Mouse (Mus musculus): ENCODE measurements around the gene Kbtbd6. TPM values are rescaled to one million over a fixed set of nuclear protein-coding genes. Genes with fewer than 3 reads are reported as not detected.

Gene Kbtbd6
- polyA plus RNA-seq, 1 experiment from 2014 or later, result 6.1 TPM

DNA sequence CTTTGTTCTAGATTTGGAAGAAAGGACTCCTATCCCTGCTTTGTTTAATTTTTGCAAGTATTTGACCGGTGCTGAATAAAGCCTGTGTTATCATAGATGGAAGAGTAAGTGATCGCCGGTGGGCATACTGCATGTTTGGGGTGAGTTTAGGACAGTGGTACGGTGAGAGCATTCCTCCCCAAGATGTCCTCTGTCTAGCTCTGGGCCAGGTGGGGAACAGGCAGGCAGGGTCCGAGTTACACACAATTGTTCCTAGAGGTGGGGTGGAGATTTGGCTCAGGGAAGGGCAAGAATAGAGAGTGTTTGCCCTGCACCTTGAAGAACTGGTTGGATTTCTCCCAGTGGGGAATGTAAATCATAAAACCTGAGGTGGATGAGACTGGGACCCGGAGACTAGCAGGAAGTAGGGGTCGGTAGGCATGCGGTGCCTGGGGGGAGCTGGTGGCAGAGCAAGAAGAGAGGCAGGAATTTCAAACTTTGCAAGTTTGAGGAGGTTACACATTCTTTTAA is 32.0 kb downstream of the Kbtbd6 start:
- Histone ChIP-seq H3K36me3 (replicated peaks) (peaks cover 9% of the 10 kb centered on the region), H3K9me3 (no peaks in the 10 kb centered on the region), H3K4me1 (peaks cover 57% of the 10 kb centered on the region), H3K4me3 (peak overlapping the region; percentile 93; the same call in 1 of the 2 replicates), H3K27ac (replicated peaks) (peak overlapping the region; percentile 100; the same call in 1 of the 2 replicates), H3K27me3 (replicated peaks; ENCODE audit: low read depth, poor library complexity, severe bottlenecking) (no peaks in the 10 kb centered on the region; the same call in 1 of the 2 replicates)
- 63% methylated on average over 8 of the region's 8 CpGs for WGBS
- DNase-seq (ENCODE audit: low spot score), result no peak

DNA sequence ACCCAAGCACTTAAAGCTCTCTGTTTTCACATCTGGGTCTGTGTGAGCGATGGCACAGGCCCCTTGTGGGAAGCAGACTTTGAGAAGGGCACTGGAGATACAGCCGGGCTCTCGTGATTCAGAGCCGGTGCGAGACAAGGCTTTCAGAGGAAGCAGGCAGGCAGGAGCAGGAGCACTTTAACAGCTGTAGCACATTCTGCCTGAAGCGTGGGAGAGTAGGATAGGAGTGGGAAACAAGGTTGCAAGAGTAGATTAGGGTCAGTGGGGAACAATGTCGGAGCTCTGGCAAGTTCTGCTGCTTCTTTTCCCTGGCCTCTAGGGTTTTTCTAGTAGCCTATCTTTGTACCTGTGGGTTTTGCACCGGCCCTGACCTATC is 35.0 kb downstream of the Kbtbd6 start:
- 19% methylated on average over 8 of the region's 8 CpGs for WGBS
- peak overlapping the region; percentile 52 for H3K4me3 ChIP-seq
- no peak for DNase-seq (ENCODE audit: low spot score)

DNA sequence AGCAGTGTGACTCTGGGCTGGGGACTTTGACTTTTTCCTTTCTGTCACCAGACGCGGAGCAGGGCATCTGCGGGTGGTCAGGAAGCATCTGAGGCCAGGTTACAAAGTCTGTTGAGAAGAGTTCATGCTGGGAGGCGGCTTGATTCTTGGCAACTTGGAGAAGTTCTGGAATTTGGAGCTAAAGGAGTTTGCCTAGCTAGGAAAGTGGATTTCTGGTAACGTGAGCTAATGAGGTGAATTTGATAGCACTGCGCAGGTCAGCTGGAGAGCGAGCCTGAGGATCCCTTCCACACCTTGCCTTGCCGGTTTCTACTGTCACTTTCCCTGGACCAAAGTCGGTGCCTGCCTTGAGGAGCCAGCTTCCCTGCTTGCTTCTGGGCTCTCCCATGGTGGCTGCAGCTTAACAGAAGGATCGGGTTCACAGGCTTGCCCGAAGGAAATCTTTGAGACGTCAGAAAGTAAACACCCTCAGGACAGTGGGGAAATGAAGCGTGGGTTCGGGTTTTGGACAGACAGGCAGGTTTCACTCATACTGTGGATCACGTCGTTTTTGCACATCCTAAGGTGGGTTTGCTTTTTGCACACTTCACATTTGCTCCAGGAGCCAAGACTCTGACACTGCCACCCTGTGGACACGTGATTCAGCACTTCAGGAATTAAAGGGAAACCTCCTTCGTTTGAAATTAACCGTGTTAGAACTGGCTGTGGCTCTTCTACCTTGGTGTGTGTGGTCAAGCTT is 35.5 kb downstream of the Kbtbd6 start:
- 4% methylated on average over 19 of the region's 19 CpGs for WGBS
- H3K27me3 ChIP-seq (replicated peaks; ENCODE audit: low read depth, poor library complexity, severe bottlenecking), result no peaks in the 10 kb centered on the region; the same call in 1 of the 2 replicates
- no peaks in the 10 kb centered on the region; the same call in 1 of the 2 replicates for H3K36me3 ChIP-seq (replicated peaks)
- H3K4me3 ChIP-seq, result peak overlapping the region; percentile 52
- H3K27ac ChIP-seq (replicated peaks), result peak overlapping the region; percentile 69; the same call in 1 of the 2 replicates
- H3K4me1 ChIP-seq, result peaks cover 47% of the 10 kb centered on the region
- peak; percentile 46 for DNase-seq (ENCODE audit: low spot score)
- H3K9me3 ChIP-seq, result no peaks in the 10 kb centered on the region

More for the DNA sequence above, 35.0 kb downstream of the Kbtbd6 start:
- H3K4me1 ChIP-seq, result peaks cover 47% of the 10 kb centered on the region
- H3K36me3 ChIP-seq (replicated peaks), result no peaks in the 10 kb centered on the region; the same call in 1 of the 2 replicates
- H3K9me3 ChIP-seq, result no peaks in the 10 kb centered on the region
- no peaks in the 10 kb centered on the region; the same call in 1 of the 2 replicates for H3K27me3 ChIP-seq (replicated peaks; ENCODE audit: low read depth, poor library complexity, severe bottlenecking)
- H3K27ac ChIP-seq (replicated peaks), result peak overlapping the region; percentile 69

DNA sequence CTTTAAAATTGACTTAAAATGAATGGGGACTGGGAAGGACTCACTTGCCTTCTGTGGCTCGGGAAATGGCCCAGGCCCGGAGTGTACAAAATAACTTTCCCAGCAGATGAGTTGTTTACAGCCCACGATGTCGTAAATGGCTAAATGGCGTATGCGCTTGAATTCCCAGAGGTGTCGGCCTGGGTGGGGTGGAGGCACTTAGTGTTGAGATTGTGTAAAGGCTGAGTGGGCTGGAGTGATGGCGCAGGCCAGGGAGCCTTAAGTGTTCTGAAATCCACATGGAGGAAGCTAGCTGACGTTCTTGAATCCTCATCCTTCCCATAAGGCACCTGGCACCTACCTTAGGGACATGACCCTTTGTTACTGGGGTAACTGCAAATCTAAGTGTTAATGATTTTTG is 36.9 kb downstream of the Kbtbd6 start:
- no peaks in the 10 kb centered on the region; the same call in 1 of the 2 replicates for H3K36me3 ChIP-seq (replicated peaks)
- WGBS, result 87% methylated on average over 9 of the region's 9 CpGs
- no peak overlapping the region for H3K4me3 ChIP-seq
- H3K27me3 ChIP-seq (replicated peaks; ENCODE audit: low read depth, poor library complexity, severe bottlenecking), result no peaks in the 10 kb centered on the region; the same call in 1 of the 2 replicates
- no peak for DNase-seq (ENCODE audit: low spot score)
- peaks cover 38% of the 10 kb centered on the region for H3K4me1 ChIP-seq
- no peaks in the 10 kb centered on the region for H3K9me3 ChIP-seq
- no peak overlapping the region for H3K27ac ChIP-seq (replicated peaks)

DNA sequence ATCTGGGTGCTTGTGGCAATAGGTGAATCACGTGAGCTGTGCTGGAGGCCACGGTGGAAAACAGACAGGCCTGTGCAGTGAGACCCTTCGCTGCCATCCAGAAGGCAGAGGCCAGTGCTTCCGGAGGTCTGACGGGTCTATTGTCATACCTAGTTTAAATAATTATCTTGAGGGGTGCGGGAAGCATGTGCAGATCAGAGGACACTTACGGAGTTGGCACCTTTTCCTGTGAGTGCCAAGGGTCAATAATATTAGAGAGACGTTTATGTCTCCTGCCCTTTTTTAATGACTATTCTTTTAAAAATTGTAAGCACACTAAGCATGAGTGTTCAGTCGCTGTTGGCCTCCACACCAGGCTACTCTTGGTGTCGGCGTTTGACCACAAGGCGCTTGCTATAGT is 37.5 kb downstream of the Kbtbd6 start:
- H3K9me3 ChIP-seq, result no peaks in the 10 kb centered on the region
- peaks cover 37% of the 10 kb centered on the region for H3K4me1 ChIP-seq
- 82% methylated on average over 12 of the region's 12 CpGs for WGBS
- no peak overlapping the region for H3K4me3 ChIP-seq
- DNase-seq (ENCODE audit: low spot score), result no peak
- no peak overlapping the region for H3K27ac ChIP-seq (replicated peaks)
- H3K27me3 ChIP-seq (replicated peaks; ENCODE audit: low read depth, poor library complexity, severe bottlenecking), result no peaks in the 10 kb centered on the region; the same call in 1 of the 2 replicates
- H3K36me3 ChIP-seq (replicated peaks), result no peaks in the 10 kb centered on the region; the same call in 1 of the 2 replicates

DNA sequence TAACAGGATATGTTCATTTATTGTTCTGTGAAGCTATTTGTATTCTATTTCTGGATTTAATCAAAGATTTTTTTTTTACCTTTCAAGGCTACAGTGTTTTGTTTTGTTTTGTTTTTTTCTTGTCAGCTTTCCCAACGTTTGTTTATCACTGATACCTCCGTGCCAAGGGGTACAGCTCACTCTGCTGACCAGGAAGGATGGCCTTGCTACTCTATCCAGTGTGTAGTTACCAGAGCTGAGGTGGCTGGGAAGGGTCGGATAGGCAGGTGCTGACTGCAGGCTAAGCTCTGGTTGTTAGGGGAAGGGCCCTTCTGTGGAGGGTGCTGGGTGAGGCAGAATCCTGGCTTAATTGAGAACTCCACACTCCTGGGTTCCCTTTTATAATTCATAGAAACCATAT is 38.6 kb downstream of the Kbtbd6 start:
- peaks cover 40% of the 10 kb centered on the region for H3K4me1 ChIP-seq
- H3K4me3 ChIP-seq, result no peak overlapping the region
- 80% methylated on average over 3 of the region's 3 CpGs for WGBS
- H3K27ac ChIP-seq (replicated peaks), result no peak overlapping the region
- H3K36me3 ChIP-seq (replicated peaks), result no peaks in the 10 kb centered on the region; the same call in 1 of the 2 replicates
- DNase-seq (ENCODE audit: low spot score), result no peak
- no peaks in the 10 kb centered on the region; the same call in 1 of the 2 replicates for H3K27me3 ChIP-seq (replicated peaks; ENCODE audit: low read depth, poor library complexity, severe bottlenecking)
- no peaks in the 10 kb centered on the region for H3K9me3 ChIP-seq

DNA sequence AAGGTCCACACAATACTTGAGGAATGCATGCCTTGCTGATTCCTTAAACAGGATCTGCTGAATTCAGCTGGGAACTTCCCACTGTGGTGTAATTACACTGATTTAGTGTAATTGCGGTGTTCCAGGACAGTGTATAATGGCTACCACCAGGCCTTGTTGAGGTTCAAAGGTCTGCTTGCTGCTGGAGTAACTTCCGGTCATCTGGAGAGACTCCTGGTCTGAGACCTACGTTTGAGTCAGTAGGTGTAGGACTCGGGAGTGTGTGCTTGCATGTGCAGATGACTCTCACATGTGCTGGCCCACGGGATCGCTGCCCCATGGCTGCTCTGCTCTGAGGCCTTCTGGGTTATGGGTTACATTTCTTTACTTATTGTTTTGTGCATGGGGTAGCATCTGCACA is 42.7 kb downstream of the Kbtbd6 start:
- no peaks in the 10 kb centered on the region for H3K9me3 ChIP-seq
- no peak for DNase-seq (ENCODE audit: low spot score)
- no peak overlapping the region for H3K4me3 ChIP-seq
- WGBS, result 63% methylated on average over 6 of the region's 6 CpGs
- peaks cover 13% of the 10 kb centered on the region for H3K4me1 ChIP-seq
- H3K36me3 ChIP-seq (replicated peaks), result no peaks in the 10 kb centered on the region; the same call in 1 of the 2 replicates
- H3K27me3 ChIP-seq (replicated peaks; ENCODE audit: low read depth, poor library complexity, severe bottlenecking), result no peaks in the 10 kb centered on the region
- H3K27ac ChIP-seq (replicated peaks), result peak overlapping the region; percentile 51; the same call in 1 of the 2 replicates

DNA sequence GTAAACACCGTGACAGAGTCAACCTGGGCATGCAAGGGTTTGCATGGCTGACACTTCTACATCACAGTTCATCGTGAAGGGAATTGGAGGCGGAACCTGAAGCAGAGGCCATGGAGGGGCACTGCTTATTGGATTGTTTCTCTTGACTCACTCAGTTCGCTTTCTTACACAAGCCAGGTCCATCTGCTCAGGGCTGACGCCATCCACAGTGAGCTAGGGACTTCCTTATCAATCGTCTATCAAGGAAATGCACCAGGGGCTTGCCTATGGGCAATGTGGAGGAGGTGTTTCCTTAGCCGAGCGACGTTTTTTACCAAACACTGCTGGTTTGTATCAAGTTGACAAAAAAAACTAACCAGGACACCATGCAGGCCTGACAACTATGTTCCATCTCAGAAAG is 47.7 kb downstream of the Kbtbd6 start:
- peaks cover 6% of the 10 kb centered on the region for H3K4me1 ChIP-seq
- H3K9me3 ChIP-seq, result no peaks in the 10 kb centered on the region
- WGBS, result 83% methylated on average over 9 of the region's 9 CpGs
- H3K36me3 ChIP-seq (replicated peaks), result peaks cover 7% of the 10 kb centered on the region; the same call in 1 of the 2 replicates
- H3K4me3 ChIP-seq, result no peak overlapping the region
- no peaks in the 10 kb centered on the region for H3K27me3 ChIP-seq (replicated peaks; ENCODE audit: low read depth, poor library complexity, severe bottlenecking)
- no peak overlapping the region for H3K27ac ChIP-seq (replicated peaks)
- no peak for DNase-seq (ENCODE audit: low spot score)

DNA sequence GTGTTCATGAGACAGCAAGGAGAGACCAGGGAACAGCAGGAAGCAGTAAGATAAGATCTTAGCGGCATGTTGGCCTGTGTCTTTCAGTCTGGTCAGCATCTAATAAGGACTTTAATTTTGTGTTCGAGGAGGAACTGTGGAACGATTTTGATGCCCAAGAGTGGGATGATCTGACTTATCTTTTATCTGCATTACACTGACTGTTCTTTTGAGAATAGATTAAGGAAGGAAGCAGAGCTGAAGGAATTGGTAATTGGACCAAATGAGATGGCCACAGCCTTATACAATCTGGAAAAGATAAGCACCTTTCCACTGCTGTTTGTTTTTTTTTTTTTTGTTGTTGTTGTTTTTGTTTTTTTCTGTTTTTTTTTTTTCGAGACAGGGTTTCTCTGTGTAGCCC is 49.1 kb downstream of the Kbtbd6 start:
- 78% methylated on average over 4 of the region's 4 CpGs for WGBS
- no peak overlapping the region for H3K4me3 ChIP-seq

DNA sequence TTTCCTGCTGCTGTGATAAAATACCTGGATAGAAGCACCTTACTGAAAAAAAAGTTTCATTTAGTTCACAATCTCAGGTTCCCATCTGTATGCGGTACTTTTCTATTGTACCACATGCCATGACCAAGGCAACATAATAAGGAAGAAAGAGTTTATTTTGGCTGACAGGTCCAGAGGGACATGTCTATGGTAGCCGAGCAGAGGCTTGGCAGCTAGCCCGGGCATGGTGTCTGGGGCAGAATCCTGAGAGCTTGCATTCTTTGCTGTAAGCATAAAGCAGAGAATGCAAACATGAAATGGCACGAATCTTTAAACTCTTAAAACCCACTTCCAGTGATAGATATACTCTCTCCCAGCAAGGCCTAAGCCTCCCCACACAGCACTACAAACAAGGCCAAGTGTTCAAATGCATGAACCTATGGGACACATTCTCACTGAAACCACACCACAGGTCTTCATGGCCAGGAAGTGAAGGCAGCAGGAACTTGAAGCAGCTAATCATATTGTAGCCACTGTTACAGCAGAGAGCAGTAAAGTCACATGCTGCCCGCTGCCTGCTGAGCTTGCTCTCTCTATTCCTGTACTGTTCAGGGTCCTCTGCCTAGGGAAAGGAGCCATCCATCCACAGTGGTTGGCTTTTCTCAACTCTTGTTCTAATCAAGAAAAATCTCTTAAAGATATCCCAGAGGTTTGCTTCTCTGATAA is 51.9 kb downstream of the Kbtbd6 start:
- peaks cover 8% of the 10 kb centered on the region for H3K4me1 ChIP-seq
- no peak for DNase-seq (ENCODE audit: low spot score)
- H3K27me3 ChIP-seq (replicated peaks; ENCODE audit: low read depth, poor library complexity, severe bottlenecking), result no peaks in the 10 kb centered on the region
- H3K9me3 ChIP-seq, result no peaks in the 10 kb centered on the region
- no peak overlapping the region for H3K4me3 ChIP-seq
- H3K27ac ChIP-seq (replicated peaks), result no peak overlapping the region
- 88% methylated on average over 5 of the region's 5 CpGs for WGBS
- H3K36me3 ChIP-seq (replicated peaks), result peaks cover 7% of the 10 kb centered on the region; the same call in 1 of the 2 replicates

More for the DNA sequence above, 49.1 kb downstream of the Kbtbd6 start:
- Histone ChIP-seq H3K27ac (replicated peaks) (no peak overlapping the region), H3K36me3 (replicated peaks) (peaks cover 7% of the 10 kb centered on the region; the same call in 1 of the 2 replicates), H3K27me3 (replicated peaks; ENCODE audit: low read depth, poor library complexity, severe bottlenecking) (no peaks in the 10 kb centered on the region), H3K4me1 (no peaks in the 10 kb centered on the region; the same call in 1 of the 2 replicates), H3K9me3 (no peaks in the 10 kb centered on the region)
- no peak for DNase-seq (ENCODE audit: low spot score)

All from embryonic facial prominence, embryonic 10.5 days (tissue).